Mouse (Mus musculus) C2C12 (cell line): ENCODE data around the gene Dnase1l3.

Experiments
- CEBPB ChIP-seq: IDR thresholded peaks from one replicate; pipeline ENCODE4 v1.6.1; 2011; ENCODE audit warnings: low read depth, mild to moderate bottlenecking, control low read depth, moderate library complexity
- CTCF ChIP-seq: IDR thresholded peaks from one replicate; pipeline ENCODE4 v1.5.1; 2011; ENCODE audit not compliant: control insufficient read depth, insufficient read depth, insufficient read length
- FOSL1 ChIP-seq: IDR thresholded peaks from one replicate; pipeline ENCODE4 v1.8.0; 2011; ENCODE audit warnings: mild to moderate bottlenecking, low read length; ENCODE audit not compliant: poor library complexity, insufficient read depth, severe bottlenecking
- MYOD1 ChIP-seq: IDR thresholded peaks from one replicate; pipeline ENCODE4 v1.6.1; 2011; ENCODE audit warnings: low read depth; ENCODE audit not compliant: control insufficient read depth, insufficient read length
- MYOG ChIP-seq: IDR thresholded peaks from one replicate; pipeline ENCODE4 v1.6.1; 2011; ENCODE audit not compliant: control insufficient read depth, insufficient read length; ENCODE audit errors: extremely low read depth
- USF1 ChIP-seq: IDR thresholded peaks from one replicate; pipeline ENCODE4 v1.6.1; 2011; ENCODE audit warnings: low read depth, mild to moderate bottlenecking, control low read depth, moderate library complexity

DNA sequence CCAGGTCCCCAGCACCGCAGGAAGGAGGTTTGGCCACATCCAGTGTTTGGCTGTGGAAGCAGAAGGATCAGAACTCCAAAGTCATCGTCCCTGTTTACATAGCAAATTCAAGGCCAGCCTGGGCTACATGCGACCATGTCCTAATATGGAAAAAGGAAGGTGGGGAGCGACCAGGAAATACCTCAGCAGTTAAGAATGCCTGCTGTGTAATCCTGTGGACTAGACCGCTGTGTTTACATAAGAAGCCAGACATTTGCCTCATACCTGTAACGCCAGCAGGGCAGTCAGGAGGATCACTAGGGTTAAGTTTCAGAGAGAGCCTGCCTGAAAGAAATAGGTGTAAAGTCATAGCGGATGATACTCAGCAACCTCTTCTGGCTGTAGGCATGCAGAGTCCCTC, 31.2 kb downstream of the Dnase1l3 start:
- TF ChIP-seq CEBPB (no peak), CTCF (no peak), MYOD1 (no peak), FOSL1 (no peak), MYOG (no peak), USF1 (no peak)
